Mouse (Mus musculus) embryonic fibroblast, embryonic 13.5 days (primary cell): ENCODE measurements around the gene Smyd3.

Source experiments
- CTCF ChIP-seq: IDR thresholded peaks from 2 replicates; pipeline ENCODE4 v1.5.1; 2011; ENCODE audit warnings: mild to moderate bottlenecking, control low read depth, low read length, moderate library complexity, borderline replicate concordance; ENCODE audit not compliant: insufficient read depth
- POLR2A ChIP-seq: IDR thresholded peaks from 2 replicates; pipeline ENCODE4 v1.6.1; 2011; ENCODE audit warnings: low read depth, mild to moderate bottlenecking, control low read depth, low read length, moderate library complexity

DNA sequence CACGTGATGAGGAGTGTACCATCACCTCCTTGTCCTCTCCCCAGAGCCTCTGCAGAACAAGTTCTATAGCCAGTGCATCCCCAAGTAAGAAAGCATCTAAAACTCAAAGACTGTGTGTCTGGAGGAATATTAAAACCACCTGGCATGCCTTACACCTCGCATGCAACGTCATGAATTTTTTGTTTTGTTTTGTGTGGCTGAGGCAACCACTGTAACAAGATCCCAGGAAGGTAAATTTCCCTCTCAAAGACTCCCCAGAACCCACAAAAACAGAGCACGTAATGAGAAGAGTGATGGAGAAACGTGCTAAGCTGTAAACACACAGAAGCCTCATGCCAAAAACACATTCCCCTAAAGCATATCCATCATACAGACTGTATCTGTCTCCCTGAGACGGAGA is 222.2 kb downstream of the Smyd3 start:
- TF ChIP-seq CTCF (no peak), POLR2A (no peak)
